Mouse (Mus musculus) embryo, embryonic 11 days (tissue): Measurements from ENCODE around the gene Naglu.
A peak's percentile ranks its signal among the peaks of the same experiment; 100 is the strongest.
"Not testable (repeated sequence)": the region's sequence is repeated elsewhere in the genome, so short reads cannot be mapped to it uniquely, and the experiment has no call there.

Experiments used
- DNase-seq: peaks from one replicate; pipeline ENCODE4 v3.0.0-alpha.2; 2015

The Naglu gene

DNA sequence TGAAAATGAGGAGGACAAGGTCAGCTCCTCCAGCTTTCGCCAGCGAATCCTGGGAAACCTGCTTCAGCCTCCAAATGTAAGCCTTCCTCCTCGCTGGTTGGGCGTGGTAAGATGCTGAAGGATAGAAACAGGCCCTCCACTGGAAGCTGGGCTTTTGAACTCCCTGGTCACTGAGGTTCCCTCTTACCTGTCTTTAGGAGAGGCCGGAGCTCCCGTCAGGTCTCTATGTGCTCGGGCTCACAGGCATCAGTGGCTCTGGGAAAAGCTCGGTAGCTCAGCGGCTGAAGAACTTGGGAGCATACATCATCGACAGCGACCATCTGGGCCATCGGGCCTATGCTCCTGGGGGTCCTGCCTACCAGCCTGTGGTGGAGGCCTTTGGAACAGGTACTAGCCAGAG lies 15.0 kb downstream of the Naglu start:
- no peak for DNase-seq

DNA sequence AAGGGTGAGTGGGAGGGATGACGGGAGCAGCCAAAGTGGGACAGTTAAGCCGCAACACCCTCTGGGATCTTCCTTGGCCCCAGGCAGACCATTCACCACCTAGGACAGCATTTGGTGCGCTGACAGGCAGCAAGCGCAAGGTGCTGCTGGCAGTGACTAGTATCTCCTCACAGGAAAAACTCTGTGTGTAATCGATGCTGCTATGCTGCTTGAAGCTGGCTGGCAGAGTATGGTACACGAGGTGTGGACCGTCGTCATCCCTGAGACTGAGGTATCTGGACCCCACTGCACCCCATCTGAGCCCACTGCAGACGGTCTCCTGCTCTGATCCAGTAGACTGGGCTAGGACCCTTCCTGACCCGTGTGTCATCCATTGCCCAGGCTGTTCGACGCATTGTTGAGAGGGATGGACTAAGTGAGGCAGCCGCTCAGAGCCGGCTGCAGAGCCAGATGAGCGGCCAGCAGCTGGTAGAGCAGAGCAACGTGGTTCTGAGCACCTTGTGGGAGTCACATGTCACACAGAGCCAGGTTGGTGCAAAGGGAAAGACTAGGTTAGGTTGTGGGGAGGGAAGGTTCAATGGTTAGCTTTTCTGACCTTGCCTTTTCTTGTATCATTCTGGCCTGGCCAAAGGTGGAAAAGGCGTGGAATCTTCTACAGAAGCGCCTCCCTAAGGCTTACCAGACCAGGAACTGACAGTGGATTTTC lies 16.0 kb downstream of the Naglu start:
- no peak for DNase-seq

- no peak for DNase-seq
Observed at GRCm38 (mm10) chr11:101086323-101086674, 16.5 kb downstream of the Naglu start.

GRCm38 (mm10) chr11:101086756-101087681 lies 17.2 kb downstream of the Naglu start, which contains the start of gene Mlx:
Mlx (plus strand) TSS chr11:101087277.
- DNase-seq = peak; percentile 95

- DNase-seq = no peak
Observed at GRCm38 (mm10) chr11:101087682-101088055, 17.9 kb downstream of the Naglu start.

DNA sequence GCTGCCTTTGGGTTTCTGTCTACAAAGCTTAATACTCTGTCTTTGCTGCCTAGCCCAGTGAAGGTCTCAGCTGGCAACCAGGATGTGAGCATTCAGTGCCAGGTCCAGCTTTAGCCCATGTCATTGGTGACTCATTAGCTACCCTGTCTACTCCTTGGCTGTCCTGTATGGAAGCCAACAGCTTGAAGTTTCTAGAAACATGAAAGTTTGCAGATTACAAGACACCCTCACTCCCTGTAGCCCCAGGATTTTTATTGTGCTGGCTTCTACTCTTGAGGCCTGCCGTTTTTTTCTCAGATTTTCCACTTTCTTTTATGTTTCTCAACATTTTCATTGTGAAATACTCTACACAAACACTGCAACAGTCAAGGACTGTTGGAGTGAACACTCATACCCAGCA lies 20.1 kb downstream of the Naglu start:
- no peak for DNase-seq

GRCm38 (mm10) chr11:101094930-101095313 lies 25.1 kb downstream of the Naglu start:
- DNase-seq = no peak

DNA sequence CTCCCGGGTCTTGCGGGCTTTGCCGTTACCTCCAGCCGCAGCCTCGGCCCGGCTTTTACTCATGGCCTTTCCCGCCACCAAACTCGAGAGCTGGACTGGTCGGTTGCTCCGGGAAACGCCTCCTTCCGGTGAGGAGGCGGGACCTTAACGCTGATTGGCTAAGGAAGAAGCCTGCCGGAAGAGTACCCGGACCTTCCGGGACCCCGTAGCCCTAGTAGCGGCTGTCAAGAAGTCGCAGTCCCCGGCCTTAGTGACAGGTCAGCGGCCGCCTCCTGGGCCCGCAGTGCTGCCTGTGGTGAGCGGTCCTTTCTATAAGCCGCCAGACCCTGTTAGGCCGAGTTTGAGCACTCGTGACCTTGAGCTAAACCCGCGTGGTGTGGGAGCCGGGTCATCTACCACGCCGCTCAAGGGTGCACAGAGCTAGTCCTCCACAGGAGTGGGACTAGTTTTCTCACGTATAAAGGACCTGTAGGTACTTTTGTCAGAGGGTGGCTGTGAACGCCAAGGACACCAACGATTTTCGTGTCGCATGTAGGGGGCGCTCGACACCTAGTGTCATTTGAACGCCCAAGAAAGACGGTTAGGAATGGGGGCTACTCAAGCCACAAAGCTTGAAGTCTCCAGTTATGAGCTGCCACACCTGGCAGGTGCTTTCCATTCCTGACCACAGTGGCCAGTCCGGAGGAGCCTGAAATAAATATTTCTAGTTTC lies 25.7 kb downstream of the Naglu start, which contains the start of gene Psmc3ip:
Gene Psmc3ip, minus strand, starts transcription at position 123 of the 711 bp plus-strand sequence.
- peak; percentile 97 for DNase-seq

GRCm38 (mm10) chr11:101098231-101098630 lies 28.4 kb downstream of the Naglu start:
- no peak for DNase-seq

DNA sequence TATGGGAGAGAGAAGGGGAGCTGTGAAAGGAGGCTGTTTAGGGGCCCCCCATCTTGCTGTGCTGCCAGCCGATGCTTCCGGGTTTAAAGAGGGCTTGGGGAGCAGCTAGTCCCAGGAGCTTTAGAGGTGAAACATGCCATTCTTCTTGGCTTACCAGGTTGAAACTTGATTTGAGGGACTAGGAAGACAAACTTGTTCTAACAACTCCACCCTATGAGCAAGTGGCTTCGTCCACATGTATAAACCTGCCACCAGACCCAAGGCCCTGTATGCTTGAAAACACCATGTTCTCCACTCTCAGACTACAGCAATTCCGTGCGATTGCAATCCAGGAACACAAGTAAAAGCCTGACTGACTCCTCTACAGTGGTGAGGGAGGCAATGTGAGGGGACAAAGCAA lies 33.2 kb downstream of the Naglu start:
- DNase-seq = no peak

GRCm38 (mm10) chr11:101109351-101109750 lies 39.5 kb downstream of the Naglu start:
- no peak for DNase-seq

DNA sequence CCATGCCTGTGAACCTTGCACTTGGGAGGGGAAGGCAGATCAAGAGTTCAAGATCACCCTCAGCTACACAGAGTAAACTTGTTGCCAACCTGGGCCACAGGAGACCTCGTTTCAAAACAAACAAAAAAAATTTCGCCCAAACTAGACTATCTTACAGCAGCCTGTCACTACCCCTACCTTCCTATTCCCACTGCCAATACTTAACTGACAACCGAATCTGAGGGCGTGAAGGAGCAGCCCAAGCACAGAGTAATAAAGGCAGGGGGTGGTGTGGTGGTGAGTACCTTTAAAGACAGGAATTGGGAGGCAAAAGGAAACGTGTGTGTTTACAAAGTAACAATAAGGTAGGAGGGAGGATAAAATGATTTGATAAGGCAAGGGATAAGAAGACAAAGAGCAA lies 40.9 kb downstream of the Naglu start:
- no peak for DNase-seq

- no peak for DNase-seq
Observed at GRCm38 (mm10) chr11:101111178-101111577, 41.4 kb downstream of the Naglu start.

- no peak for DNase-seq
Observed at GRCm38 (mm10) chr11:101112186-101112585, 42.4 kb downstream of the Naglu start.

DNA sequence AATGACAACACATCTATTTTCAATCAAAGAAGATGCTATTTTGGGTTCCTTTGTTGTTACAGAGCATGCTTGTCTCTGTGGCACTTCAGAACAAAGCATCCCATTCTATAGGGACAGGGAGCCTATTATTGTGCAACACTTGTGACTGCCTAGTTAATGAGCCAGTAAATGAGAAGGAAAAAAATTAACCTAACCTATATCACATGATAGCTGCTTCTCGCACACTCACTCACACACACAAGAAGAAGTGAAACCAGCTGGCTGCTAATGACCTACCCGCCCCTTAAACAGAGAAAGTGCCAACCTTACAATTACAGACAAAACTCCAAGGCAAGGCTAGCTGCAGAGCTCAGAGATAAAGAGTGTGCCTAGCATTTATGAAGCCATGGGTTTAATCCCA lies 45.8 kb downstream of the Naglu start:
- DNase-seq = no peak

- DNase-seq = no peak
Observed at GRCm38 (mm10) chr11:101118105-101118504, 48.3 kb downstream of the Naglu start.

GRCm38 (mm10) chr11:101119131-101119760 lies 49.4 kb downstream of the Naglu start:
- DNase-seq = peak; percentile 7

GRCm38 (mm10) chr11:101119761-101120544 lies 50.1 kb downstream of the Naglu start, which contains the start of the genes Retreg3 and Tubg1:
Retreg3 (minus strand) TSS chr11:101119893.
Tubg1 (plus strand) TSS chr11:101119938.
- DNase-seq = peak; percentile 99

DNA sequence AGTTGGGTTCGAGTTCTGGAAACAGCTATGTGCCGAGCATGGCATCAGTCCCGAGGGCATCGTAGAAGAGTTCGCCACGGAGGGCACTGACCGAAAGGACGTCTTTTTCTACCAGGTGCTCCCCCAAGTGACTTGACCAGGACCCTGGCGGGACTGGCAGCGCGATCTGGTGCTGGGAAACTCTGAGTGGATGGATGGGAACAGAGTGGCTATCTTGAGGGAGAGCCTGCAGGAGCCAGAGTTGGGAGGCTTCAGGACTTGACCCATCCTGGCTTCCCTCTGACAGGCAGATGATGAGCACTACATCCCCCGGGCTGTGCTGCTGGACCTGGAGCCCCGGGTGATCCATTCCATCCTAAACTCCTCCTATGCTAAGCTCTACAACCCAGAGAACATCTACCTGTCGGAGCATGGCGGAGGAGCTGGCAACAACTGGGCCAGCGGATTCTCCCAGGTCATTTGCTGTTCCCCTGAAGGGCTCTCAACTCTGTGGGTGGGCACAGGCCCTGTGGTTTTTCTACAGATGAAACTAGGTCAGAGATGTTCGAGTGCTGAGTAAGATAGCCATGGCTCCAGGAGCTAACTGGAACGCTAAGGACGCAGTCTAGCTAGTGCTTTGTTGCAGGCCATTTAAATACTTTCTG lies 50.9 kb downstream of the Naglu start:
- DNase-seq = no peak

GRCm38 (mm10) chr11:101124494-101124893 lies 54.7 kb downstream of the Naglu start:
- DNase-seq = not testable (repeated sequence)

- DNase-seq = not testable (repeated sequence)
Observed at GRCm38 (mm10) chr11:101125008-101125407, 55.2 kb downstream of the Naglu start.
